Mouse (Mus musculus) embryonic fibroblast, embryonic 13.5 days (primary cell): ENCODE results near the gene 3425401B19Rik.

ENCODE experiments used
- CTCF ChIP-seq: IDR thresholded peaks from 2 replicates; pipeline ENCODE4 v1.5.1; 2011; ENCODE audit warnings: mild to moderate bottlenecking, control low read depth, low read length, moderate library complexity, borderline replicate concordance; ENCODE audit not compliant: insufficient read depth
- POLR2A ChIP-seq: IDR thresholded peaks from 2 replicates; pipeline ENCODE4 v1.6.1; 2011; ENCODE audit warnings: low read depth, mild to moderate bottlenecking, control low read depth, low read length, moderate library complexity

DNA sequence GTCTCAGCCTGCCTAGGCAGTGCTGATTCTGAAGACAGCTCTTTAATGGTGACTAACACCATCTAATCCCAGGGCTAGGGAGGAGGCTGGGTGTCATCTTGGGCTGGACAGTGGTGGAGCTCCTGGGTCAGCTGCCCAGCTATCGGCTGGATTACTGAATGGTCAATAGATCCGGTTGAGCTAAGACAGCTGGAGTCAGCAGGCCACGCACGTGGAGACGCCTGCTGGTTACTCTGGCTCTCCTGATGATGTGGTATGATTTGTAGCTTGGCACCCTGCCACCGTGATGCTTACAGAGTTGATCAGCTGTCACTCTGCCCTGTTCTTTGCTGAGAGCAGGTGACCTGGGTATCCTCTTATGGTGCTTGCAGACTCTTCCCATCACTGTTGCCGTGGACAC lies 23.7 kb upstream of the 3425401B19Rik start:
- TF ChIP-seq POLR2A: no peak
- TF ChIP-seq CTCF: no peak
